Mouse (Mus musculus): ENCODE results near the gene Myl4.

Myl4 gene

GRCm38 (mm10) chr11:104639634-104640033 lies 89.2 kb downstream of the Myl4 start:
- Histone ChIP-seq H3K27me3 (ENCODE audit: insufficient read depth, low read length) (peaks cover 29% of the 10 kb centered on the region), H3K4me1 (replicated peaks; ENCODE audit: low read depth, low read length) (peaks cover 7% of the 10 kb centered on the region), H3K36me3 (ENCODE audit: insufficient read depth, low read length) (no peaks in the 10 kb centered on the region), H3K9me3 (ENCODE audit: low read length) (no peaks in the 10 kb centered on the region), H3K4me3 (replicated peaks; ENCODE audit: low read length) (no peak overlapping the region)
- TF ChIP-seq CTCF (conservative IDR thresholded peaks at IDR 0.05; ENCODE audit: low read length) (no peak), NANOG (IDR thresholded peaks at IDR 0.05; ENCODE audit: borderline replicate concordance, low read length) (no peak), POU5F1 (IDR thresholded peaks at IDR 0.05; ENCODE audit: borderline replicate concordance, low read length) (no peak)

GRCm38 (mm10) chr11:104640894-104641293 lies 90.4 kb downstream of the Myl4 start:
- no peak overlapping the region for H3K4me3 ChIP-seq (replicated peaks; ENCODE audit: low read length)

GRCm38 (mm10) chr11:104643236-104643635 lies 92.8 kb downstream of the Myl4 start:
- Histone ChIP-seq H3K36me3 (ENCODE audit: insufficient read depth, low read length) (no peaks in the 10 kb centered on the region), H3K9me3 (ENCODE audit: low read length) (no peaks in the 10 kb centered on the region), H3K27me3 (ENCODE audit: insufficient read depth, low read length) (peaks cover 30% of the 10 kb centered on the region), H3K4me3 (replicated peaks; ENCODE audit: low read length) (peak overlapping the region; percentile 62; the same call in 1 of the 2 replicates), H3K4me1 (replicated peaks; ENCODE audit: low read depth, low read length) (peaks cover 23% of the 10 kb centered on the region)
- no peak for TF ChIP-seq POU5F1 (IDR thresholded peaks at IDR 0.05; ENCODE audit: borderline replicate concordance, low read length)
- no peak for TF ChIP-seq NANOG (IDR thresholded peaks at IDR 0.05; ENCODE audit: borderline replicate concordance, low read length)
- TF ChIP-seq CTCF (conservative IDR thresholded peaks at IDR 0.05; ENCODE audit: low read length), result no peak

More at GRCm38 (mm10) chr11:104640894-104641293, 90.4 kb downstream of the Myl4 start:
- Histone ChIP-seq H3K4me1 (replicated peaks; ENCODE audit: low read depth, low read length) (peaks cover 7% of the 10 kb centered on the region), H3K9me3 (ENCODE audit: low read length) (no peaks in the 10 kb centered on the region), H3K27me3 (ENCODE audit: insufficient read depth, low read length) (peaks cover 34% of the 10 kb centered on the region), H3K36me3 (ENCODE audit: insufficient read depth, low read length) (no peaks in the 10 kb centered on the region)
- TF ChIP-seq NANOG (IDR thresholded peaks at IDR 0.05; ENCODE audit: borderline replicate concordance, low read length) (no peak), POU5F1 (IDR thresholded peaks at IDR 0.05; ENCODE audit: borderline replicate concordance, low read length) (no peak), CTCF (conservative IDR thresholded peaks at IDR 0.05; ENCODE audit: low read length) (no peak)
